Mouse (Mus musculus) hindbrain, embryonic 10.5 days (tissue): Measurements from ENCODE around the gene Atg13. TPM values are rescaled to one million over a fixed set of nuclear protein-coding genes. Genes with fewer than 3 reads are reported as not detected.

Experiments
- DNase-seq: peaks from one replicate; pipeline ENCODE4 v3.0.0-alpha.2; 2017; ENCODE audit warnings: low spot score
- H3K27ac ChIP-seq: fragments of 300-500 bp; sonication (generic); 2 replicates; pipeline ENCODE4 v1.5.1; 2016; ENCODE audit warnings: mild to moderate bottlenecking, moderate library complexity
- H3K27me3 ChIP-seq: fragments of 300-500 bp; sonication (generic); 2 replicates; pipeline ENCODE4 v1.6.1; 2016; ENCODE audit warnings: mild to moderate bottlenecking; ENCODE audit not compliant: poor library complexity, insufficient read depth, severe bottlenecking
- H3K36me3 ChIP-seq: fragments of 300-500 bp; sonication (generic); 2 replicates; pipeline ENCODE4 v1.6.1; 2016; ENCODE audit warnings: mild to moderate bottlenecking, moderate library complexity
- H3K4me1 ChIP-seq: fragments of 300-500 bp; sonication (generic); replicated peaks from 2 replicates; pipeline ENCODE4 v1.6.1; 2016; ENCODE audit warnings: mild to moderate bottlenecking
- H3K4me3 ChIP-seq: fragments of 300-500 bp; sonication (generic); 2 replicates; pipeline ENCODE4 v1.5.1; 2016; ENCODE audit warnings: mild to moderate bottlenecking, moderate library complexity
- H3K9me3 ChIP-seq: fragments of 300-500 bp; sonication (generic); 2 replicates; pipeline ENCODE4 v1.6.1; 2016; ENCODE audit warnings: mild to moderate bottlenecking, moderate library complexity
- WGBS: fragments of 180-500 bp; shearing (Covaris S2); methylation state at CpG from one replicate; pipeline ENCODE4 v1.1.7; 2016; 5-methylcytosine and 5-hydroxymethylcytosine counted together
- polyA plus RNA-seq: library from polyadenylated mRNA; unstranded; fragments of >200 nt; fragmentation: Nextera tagmentation; extraction: Ambion mirVana; gene quantifications from 2 replicates; pipeline ENCODE4 v1.2.1, GENCODE M21; 2016

The Atg13 gene
- polyA plus RNA-seq, 1 experiment from 2014 or later: 31.0 TPM

DNA sequence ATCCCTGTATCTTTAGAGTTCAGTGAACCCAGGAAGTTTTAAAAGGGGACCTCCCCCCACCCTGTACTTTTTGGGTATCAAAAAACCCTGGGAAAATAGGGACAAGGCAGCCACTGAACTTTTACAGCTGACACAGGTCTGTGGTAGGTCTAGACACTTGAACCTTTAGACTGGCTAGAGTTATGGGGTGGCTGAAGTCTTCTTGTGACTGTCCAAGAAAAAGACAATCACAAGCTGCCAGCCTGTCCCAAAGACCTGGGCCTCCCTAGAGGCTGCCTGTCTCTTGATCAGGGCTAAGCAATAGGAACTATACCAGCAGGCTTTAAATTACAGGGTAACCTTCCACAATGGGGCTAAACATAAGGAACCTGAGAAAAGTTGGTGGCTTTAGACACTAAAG is 33.4 kb downstream of the Atg13 start:
- Histone ChIP-seq H3K9me3 (no peaks in the 10 kb centered on the region), H3K36me3 (peaks cover 92% of the 10 kb centered on the region), H3K4me1 (no peaks in the 10 kb centered on the region), H3K27me3 (no peaks in the 10 kb centered on the region), H3K4me3 (no peak overlapping the region), H3K27ac (no peak overlapping the region)
- no peak for DNase-seq

DNA sequence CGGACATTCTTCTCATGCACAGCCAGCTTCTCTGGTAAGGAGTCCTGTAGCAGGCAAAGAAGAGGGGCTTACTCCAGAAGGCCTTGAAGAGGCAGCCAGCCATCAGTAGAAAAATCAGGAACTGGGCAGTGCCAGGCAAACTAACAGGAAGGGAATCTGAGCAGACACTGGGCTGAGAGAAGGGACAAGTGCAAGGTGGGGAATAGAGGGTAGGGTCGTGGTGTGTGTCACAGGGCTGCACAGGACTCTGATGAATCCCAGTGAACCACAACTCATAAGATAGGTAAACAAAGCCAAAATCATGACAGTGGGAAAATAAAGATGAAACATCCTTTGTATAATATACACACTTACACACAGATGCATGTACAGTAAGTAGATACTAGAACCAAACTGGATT is 34.0 kb downstream of the Atg13 start:
- Histone ChIP-seq H3K4me3 (no peak overlapping the region), H3K27me3 (no peaks in the 10 kb centered on the region), H3K9me3 (no peaks in the 10 kb centered on the region), H3K36me3 (peaks cover 92% of the 10 kb centered on the region), H3K27ac (no peak overlapping the region), H3K4me1 (no peaks in the 10 kb centered on the region)
- DNase-seq: no peak
- WGBS: 82% methylated on average over 2 of the region's 2 CpGs

DNA sequence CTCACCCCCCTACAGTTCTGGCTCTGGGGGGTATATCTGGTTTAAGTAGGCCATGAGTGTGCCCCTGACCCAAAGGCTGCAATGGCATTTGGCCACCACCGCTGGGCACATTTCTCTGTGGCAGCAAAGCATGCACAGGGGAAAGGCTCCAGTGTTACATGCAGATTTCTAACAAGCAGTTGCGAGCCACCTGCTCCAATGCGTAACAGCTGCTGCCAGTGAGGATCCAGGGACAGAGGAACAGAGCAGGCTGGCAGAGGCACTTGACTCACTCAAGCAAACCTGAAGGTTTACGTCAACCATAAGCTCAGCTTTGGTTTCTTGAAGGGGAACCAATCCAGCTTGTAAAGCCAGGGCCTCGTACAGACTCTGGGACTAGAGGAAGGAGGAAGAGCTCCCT is 35.5 kb downstream of the Atg13 start:
- Histone ChIP-seq H3K4me3 (no peak overlapping the region), H3K27ac (no peak overlapping the region), H3K36me3 (peaks cover 92% of the 10 kb centered on the region), H3K4me1 (no peaks in the 10 kb centered on the region), H3K27me3 (no peaks in the 10 kb centered on the region), H3K9me3 (no peaks in the 10 kb centered on the region)
- 93% methylated on average over 5 of the region's 5 CpGs for WGBS
- no peak for DNase-seq

DNA sequence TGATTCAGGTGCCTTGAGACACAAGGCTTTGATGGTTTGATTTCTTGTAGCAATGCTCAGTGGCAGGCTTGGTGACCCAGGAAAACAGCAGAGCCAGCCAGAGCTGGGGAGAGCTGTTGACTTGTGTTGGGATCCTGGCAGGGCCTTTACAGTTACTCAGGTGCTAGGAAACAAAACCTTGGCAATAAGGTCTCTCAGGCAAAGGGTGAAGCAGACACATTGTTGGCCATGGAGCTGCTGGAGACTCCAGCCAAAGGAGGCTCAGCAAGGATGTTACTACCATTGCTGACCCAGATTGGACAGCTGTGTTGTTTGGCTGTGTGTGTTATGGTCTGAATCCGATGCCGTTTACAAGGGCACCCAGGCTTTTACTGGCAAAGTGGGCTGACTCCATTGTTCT is 36.8 kb downstream of the Atg13 start:
- no peak for DNase-seq
- Histone ChIP-seq H3K36me3 (peaks cover 92% of the 10 kb centered on the region), H3K9me3 (no peaks in the 10 kb centered on the region), H3K27ac (no peak overlapping the region), H3K4me1 (no peaks in the 10 kb centered on the region), H3K4me3 (no peak overlapping the region), H3K27me3 (no peaks in the 10 kb centered on the region)
- 88% methylated on average over 2 of the region's 2 CpGs for WGBS

DNA sequence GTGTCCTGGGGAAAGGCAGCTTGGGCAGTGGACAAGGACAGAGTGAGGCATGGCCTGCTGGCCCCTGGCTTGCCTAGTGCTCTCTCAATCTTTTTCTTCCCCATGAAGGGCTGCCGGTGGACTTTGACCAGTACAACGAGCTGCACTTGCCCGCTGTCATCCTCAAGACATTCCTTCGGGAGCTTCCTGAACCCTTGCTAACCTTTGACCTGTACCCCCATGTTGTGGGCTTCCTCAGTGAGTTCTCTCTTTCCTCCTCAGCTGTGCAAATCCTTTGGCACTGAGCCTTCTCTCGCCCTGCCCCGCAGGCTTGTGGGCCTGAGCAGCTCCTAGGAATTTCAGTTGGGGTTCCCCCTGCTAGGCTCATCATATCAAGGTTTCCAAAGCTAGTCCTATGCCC is 40.3 kb downstream of the Atg13 start:
- Histone ChIP-seq H3K9me3 (no peaks in the 10 kb centered on the region), H3K4me1 (no peaks in the 10 kb centered on the region), H3K27me3 (no peaks in the 10 kb centered on the region), H3K27ac (no peak overlapping the region), H3K4me3 (no peak overlapping the region), H3K36me3 (peaks cover 90% of the 10 kb centered on the region)
- 90% methylated on average over 6 of the region's 6 CpGs for WGBS
- no peak for DNase-seq

DNA sequence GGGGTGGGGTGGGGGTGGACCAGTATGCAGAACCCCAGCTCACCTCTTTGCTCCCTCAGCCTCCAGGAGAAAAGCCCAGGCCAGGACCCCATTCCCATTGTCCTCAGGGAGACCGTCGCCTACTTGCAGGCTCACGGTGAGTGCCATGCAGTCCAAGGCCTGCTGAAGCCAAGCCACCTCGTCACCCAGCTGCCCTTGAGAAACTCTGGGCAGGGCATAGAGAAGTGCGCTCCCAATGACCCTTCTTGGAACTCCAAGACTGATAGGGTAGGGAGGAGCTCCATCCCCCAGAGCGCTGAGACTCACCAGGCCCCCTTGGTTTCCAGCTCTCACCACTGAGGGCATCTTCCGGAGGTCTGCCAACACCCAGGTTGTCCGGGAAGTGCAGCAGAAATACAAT is 41.0 kb downstream of the Atg13 start:
- Histone ChIP-seq H3K36me3 (peaks cover 90% of the 10 kb centered on the region), H3K4me3 (no peak overlapping the region)

DNA sequence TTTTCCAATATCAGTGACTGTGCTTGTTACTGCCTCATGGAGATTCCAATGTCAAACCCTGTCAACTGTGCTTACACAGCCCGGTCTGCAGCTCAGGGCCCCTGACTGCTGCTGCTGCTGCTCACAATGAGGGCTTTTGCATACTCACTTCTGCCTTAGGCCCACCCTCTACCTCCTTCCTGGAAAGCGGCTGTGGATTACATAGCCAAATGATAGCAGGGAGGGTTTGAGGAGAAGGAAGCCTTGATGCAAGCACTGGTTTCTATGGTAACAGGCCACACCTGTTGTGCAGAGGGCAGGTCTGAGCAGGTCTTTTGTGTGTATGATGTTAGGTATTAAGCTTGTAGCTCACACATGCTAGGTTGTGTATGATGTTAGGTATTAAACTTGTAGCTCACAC is 42.6 kb downstream of the Atg13 start:
- H3K4me1 ChIP-seq: no peaks in the 10 kb centered on the region
- no peak overlapping the region for H3K27ac ChIP-seq
- peaks cover 92% of the 10 kb centered on the region for H3K36me3 ChIP-seq
- no peaks in the 10 kb centered on the region for H3K27me3 ChIP-seq
- 84% methylated on average over 2 of the region's 2 CpGs for WGBS
- no peaks in the 10 kb centered on the region for H3K9me3 ChIP-seq
- DNase-seq: no peak
- no peak overlapping the region for H3K4me3 ChIP-seq

More for the DNA sequence above, 41.0 kb downstream of the Atg13 start:
- Histone ChIP-seq H3K27me3 (no peaks in the 10 kb centered on the region), H3K4me1 (no peaks in the 10 kb centered on the region), H3K9me3 (no peaks in the 10 kb centered on the region), H3K27ac (no peak overlapping the region)
- no peak for DNase-seq
- 90% methylated on average over 8 of the region's 8 CpGs for WGBS

DNA sequence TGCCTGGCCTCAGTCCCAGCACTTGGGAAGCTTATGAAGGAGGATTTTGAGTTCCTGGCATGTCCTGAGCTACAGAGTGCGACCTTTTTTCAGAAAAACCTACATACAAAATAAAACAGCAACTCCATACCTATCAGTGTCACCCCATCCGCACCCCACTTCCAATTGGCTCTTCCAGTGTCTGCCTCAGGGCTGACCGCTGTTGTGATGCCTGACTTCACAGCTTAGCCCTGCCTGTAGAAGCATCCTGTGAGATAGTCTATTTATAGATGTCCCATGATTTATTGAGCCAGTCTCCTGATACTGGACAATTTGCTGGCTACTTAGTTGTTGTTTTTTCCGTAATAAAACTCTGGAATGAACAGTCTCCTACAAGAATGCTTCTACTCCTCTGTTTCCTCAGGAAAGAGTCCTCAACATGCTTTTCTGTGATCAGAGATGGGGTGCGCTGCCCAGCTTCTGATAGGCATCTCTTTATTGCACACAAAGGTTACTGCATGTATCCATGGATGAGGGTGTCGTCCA is 43.9 kb downstream of the Atg13 start:
- DNase-seq: no peak
- WGBS: 94% methylated on average over 6 of the region's 6 CpGs
- Histone ChIP-seq H3K36me3 (peaks cover 96% of the 10 kb centered on the region), H3K9me3 (no peaks in the 10 kb centered on the region), H3K27me3 (no peaks in the 10 kb centered on the region), H3K4me1 (no peaks in the 10 kb centered on the region), H3K4me3 (no peak overlapping the region), H3K27ac (no peak overlapping the region)

DNA sequence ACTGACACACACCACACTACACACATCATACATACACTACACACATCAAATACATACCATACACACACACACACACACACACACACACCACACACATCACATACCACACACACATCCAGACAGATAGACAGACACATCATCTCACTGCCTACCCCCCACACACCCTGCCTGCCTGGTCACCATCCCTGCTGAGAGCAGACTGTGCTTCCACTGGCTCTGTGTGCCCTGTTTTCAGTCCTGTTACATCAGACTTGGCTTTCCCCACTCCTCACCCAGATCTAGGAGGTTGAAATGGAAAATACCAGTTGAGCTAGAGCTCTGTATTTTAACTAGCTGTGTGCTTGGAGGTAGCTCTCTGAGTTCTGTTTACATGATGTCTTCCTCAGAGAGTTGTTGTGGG is 45.6 kb downstream of the Atg13 start:
- H3K27ac ChIP-seq: no peak overlapping the region
- peaks cover 93% of the 10 kb centered on the region for H3K36me3 ChIP-seq
- H3K27me3 ChIP-seq: no peaks in the 10 kb centered on the region
- no peak overlapping the region for H3K4me3 ChIP-seq
- no peaks in the 10 kb centered on the region for H3K9me3 ChIP-seq
- no peaks in the 10 kb centered on the region for H3K4me1 ChIP-seq
- no peak for DNase-seq

DNA sequence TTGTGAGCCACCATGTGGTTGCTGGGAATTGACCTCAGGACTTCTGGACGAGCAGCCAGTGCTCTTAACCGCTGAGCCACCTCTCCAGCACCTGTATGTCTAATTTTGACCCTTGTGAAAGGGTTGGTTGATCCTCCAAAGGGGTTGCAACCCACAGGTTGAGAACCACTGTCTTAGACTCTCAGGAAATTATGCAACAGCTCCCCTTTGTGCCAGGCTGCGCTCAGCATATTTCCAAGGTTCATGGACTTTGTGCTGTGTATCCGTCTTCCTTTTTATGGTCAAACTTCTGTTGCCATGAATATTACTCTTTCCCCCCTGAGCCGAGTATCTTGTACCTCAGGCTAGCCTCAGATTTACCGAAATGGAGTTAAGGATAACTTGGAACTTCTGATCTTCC is 49.4 kb downstream of the Atg13 start:
- no peak overlapping the region for H3K27ac ChIP-seq
- no peaks in the 10 kb centered on the region for H3K9me3 ChIP-seq
- DNase-seq: no peak
- WGBS: 95% methylated on average over 6 of the region's 6 CpGs
- no peak overlapping the region for H3K4me3 ChIP-seq
- no peaks in the 10 kb centered on the region for H3K4me1 ChIP-seq
- no peaks in the 10 kb centered on the region for H3K27me3 ChIP-seq
- H3K36me3 ChIP-seq: peaks cover 95% of the 10 kb centered on the region

DNA sequence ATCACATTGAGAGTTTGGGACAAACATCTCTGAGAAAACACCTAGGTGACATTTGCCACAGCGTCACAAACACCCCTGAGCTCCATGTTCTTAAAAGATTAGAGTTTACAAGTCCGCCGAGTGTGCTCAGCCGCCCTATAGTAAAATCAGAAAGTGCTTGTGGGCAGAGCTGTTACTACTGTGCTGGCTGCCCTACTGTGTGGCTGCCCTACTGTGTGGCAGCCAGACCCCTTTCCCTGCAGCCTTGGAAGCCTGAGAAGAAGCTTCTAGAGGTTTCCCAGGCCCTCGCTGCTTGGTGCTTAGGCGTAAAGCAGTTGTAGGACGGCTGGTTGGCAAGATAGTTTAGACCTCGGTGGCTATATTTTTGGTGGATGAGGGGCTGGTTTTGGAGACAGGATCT is 50.7 kb downstream of the Atg13 start:
- Histone ChIP-seq H3K27ac (no peak overlapping the region), H3K36me3 (peaks cover 97% of the 10 kb centered on the region), H3K4me3 (no peak overlapping the region), H3K9me3 (no peaks in the 10 kb centered on the region), H3K27me3 (no peaks in the 10 kb centered on the region), H3K4me1 (no peaks in the 10 kb centered on the region)
- DNase-seq: no peak
- 97% methylated on average over 8 of the region's 8 CpGs for WGBS

DNA sequence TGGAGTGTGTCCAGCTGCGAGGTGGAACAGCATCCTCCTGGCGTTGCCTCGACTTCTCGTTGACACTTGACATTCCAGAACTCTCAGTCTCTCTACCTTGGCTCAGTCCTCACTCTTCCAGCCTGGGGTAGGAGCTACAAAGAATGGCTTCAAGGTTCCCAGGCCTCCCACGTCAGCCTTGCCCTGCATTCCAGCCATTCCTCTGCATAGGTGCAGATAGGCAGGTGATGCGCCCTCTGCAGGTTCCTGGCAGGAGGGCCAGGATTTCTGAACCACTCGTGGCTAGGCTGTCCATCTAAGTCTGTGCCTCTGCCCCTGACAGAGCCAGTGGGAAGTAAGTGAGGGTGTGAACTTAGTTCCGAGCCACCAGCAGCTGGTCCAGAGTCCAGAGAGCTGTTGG is 53.6 kb downstream of the Atg13 start:
- H3K9me3 ChIP-seq: no peaks in the 10 kb centered on the region
- no peaks in the 10 kb centered on the region for H3K27me3 ChIP-seq
- H3K4me3 ChIP-seq: no peak overlapping the region
- whole genome bisulfite sequencing: 81% methylated on average over 8 of the region's 8 CpGs
- peaks cover 82% of the 10 kb centered on the region for H3K36me3 ChIP-seq
- DNase-seq: no peak
- H3K4me1 ChIP-seq: peaks cover 2% of the 10 kb centered on the region; the same call in 1 of the 2 replicates
- H3K27ac ChIP-seq: no peak overlapping the region

DNA sequence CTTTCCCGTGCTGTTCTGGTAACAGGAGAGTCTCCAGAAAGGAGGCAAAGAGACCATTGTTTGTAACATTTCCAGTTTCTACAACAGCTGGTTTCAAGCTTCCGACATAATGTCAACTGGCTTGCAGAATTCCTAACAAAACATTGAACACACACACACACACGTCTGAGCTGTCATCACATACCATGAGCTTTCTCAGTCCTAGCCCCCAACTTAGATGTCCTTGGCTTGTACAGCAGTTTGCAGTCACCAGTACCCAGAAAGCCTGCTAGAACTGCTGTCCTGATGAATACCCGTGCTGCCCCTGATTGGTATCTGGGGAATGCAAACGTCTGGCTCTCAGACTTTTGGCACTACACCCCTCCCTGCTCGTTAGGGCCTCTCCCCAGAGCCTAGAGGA is 54.5 kb downstream of the Atg13 start:
- H3K36me3 ChIP-seq: peaks cover 74% of the 10 kb centered on the region
- WGBS: 85% methylated on average over 6 of the region's 6 CpGs
- no peaks in the 10 kb centered on the region for H3K27me3 ChIP-seq
- no peak overlapping the region for H3K4me3 ChIP-seq
- DNase-seq: no peak
- H3K4me1 ChIP-seq: peaks cover 9% of the 10 kb centered on the region
- no peaks in the 10 kb centered on the region for H3K9me3 ChIP-seq
- H3K27ac ChIP-seq: no peak overlapping the region

DNA sequence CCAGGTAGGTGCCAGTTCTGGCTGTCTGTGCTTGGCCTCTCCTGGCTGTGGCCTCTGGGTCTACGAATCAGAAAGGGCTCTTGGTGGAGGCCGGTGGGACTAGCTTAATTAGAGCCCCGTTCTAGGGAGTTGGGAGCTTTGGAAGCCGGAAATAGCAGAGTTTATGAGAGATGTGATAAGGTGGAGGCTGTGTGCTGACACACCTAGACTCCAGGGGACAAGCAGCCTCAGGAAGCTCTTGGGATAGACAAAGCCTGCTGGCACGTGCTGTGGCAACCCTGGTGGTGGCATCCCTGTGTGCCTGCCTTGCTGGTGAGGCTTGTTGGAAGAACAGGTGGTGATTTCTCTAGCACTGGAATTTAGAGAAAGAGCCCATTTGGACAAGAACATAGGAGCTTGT is 55.0 kb downstream of the Atg13 start:
- no peak for DNase-seq
- Histone ChIP-seq H3K27ac (no peak overlapping the region), H3K9me3 (no peaks in the 10 kb centered on the region), H3K36me3 (peaks cover 72% of the 10 kb centered on the region), H3K4me1 (peaks cover 13% of the 10 kb centered on the region), H3K27me3 (no peaks in the 10 kb centered on the region), H3K4me3 (no peak overlapping the region)
- 89% methylated on average over 5 of the region's 5 CpGs for WGBS
